In the genomic region with DNA sequence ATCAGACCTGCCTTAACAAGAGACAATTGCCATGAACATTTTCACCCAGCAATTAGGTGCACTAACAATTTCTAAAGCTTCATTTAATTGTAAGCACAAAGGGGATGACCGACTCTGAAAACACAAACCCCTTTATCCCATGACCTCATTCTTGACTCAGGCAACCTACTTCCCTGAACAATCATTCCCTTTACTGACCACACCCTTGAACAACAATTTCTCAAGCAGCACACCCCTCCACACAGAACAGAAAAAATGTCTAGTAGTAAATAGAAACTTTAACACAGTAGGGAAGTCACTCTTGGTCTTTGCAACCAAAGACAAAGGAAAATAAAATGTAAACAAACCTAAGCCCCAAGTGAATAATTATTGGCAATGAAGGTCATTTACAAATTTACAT, we compare ENCODE assay signal across 33 mouse cellular contexts. TPM values are rescaled to one million over a fixed set of nuclear protein-coding genes. Genes with fewer than 3 reads are reported as not detected.
DNase-seq lines count a peak whose midpoint lies in the region; ATAC-seq and TF ChIP-seq lines count a peak whose summit lies in the region.
"Had no signal": no experiment of that assay in that cellular context is flagged by ENCODE, and none has a peak within 500 bp of the region (broad histone marks: within the 10 kb centered on the region; RNA-seq: fewer than 3 reads in every experiment).

No protein-coding gene starts in this region.

- no peaks in the 10 kb centered on the region for H3K27me3 ChIP-seq in lung, postnatal 0 days (replicated peaks; ENCODE audit: insufficient read depth, low read length)
- no peaks in the 10 kb centered on the region for H3K27me3 ChIP-seq in intestine, postnatal 0 days (replicated peaks; ENCODE audit: control insufficient read depth, insufficient read depth, low read length)
- H3K27me3 ChIP-seq in stomach, embryonic 15.5 days (replicated peaks): no peaks in the 10 kb centered on the region
- H3K27me3 ChIP-seq: heart, embryonic 12.5 days; hindbrain, embryonic 15.5 days; kidney, embryonic 15.5 days; limb, embryonic 12.5 days; liver, embryonic 15.5 days; megakaryocyte, embryonic 14.5 days; midbrain, embryonic 13.5 days; neural tube, embryonic 15.5 days had no signal

- WGBS in lung, postnatal 0 days: 48% methylated on average over 1 of the region's 1 CpGs
- 52% methylated on average over 1 of the region's 1 CpGs for WGBS in intestine, postnatal 0 days
- WGBS in stomach, embryonic 15.5 days: 36% methylated on average over 1 of the region's 1 CpGs

- TF ChIP-seq EP300 in lung, postnatal 0 days (IDR thresholded peaks at IDR 0.05): peak; percentile 29; the same call in 1 of the 2 replicates

- peak; percentile 81 for ATAC-seq in lung, postnatal 0 days
- peak; percentile 66 for ATAC-seq in intestine, postnatal 0 days
- 0 out of 2 replicates have a peak, but pooled peaks have one; percentile 56 for ATAC-seq in stomach, embryonic 15.5 days (ENCODE audit: insufficient read depth, low FRiP score, low read depth)
- no peak for ATAC-seq in inflammation-experienced regulatory T-cells, adult 6 months
- ATAC-seq: CD4-positive, CD25-positive, alpha-beta regulatory T cell, adult 4 months; forebrain, embryonic 14.5 days; midbrain, embryonic 13.5 days had no signal

- no peak overlapping the region for H3K9ac ChIP-seq in lung, postnatal 0 days (replicated peaks; ENCODE audit: low read depth)
- H3K9ac ChIP-seq in intestine, postnatal 0 days (ENCODE audit: low read depth, low read length): no peak overlapping the region
- no peak overlapping the region for H3K9ac ChIP-seq in stomach, embryonic 15.5 days
- H3K9ac ChIP-seq: heart, embryonic 12.5 days; hindbrain, embryonic 15.5 days; kidney, embryonic 15.5 days; limb, embryonic 12.5 days; liver, embryonic 15.5 days; midbrain, embryonic 13.5 days; neural tube, embryonic 15.5 days had no signal

- TF ChIP-seq CTCF in lung, postnatal 0 days (IDR thresholded peaks at IDR 0.05): no peak
- no peak for TF ChIP-seq CTCF in intestine, postnatal 0 days (IDR thresholded peaks at IDR 0.05; ENCODE audit: low read depth)

- H3K4me1 ChIP-seq in lung, postnatal 0 days (ENCODE audit: insufficient read depth, low read depth, low read length): no peaks in the 10 kb centered on the region
- no peaks in the 10 kb centered on the region for H3K4me1 ChIP-seq in intestine, postnatal 0 days (replicated peaks; ENCODE audit: control insufficient read depth, insufficient read depth, low read length)
- H3K4me1 ChIP-seq in stomach, embryonic 15.5 days: no peaks in the 10 kb centered on the region
- H3K4me1 ChIP-seq: heart, embryonic 12.5 days; hindbrain, embryonic 10.5 days; hindbrain, embryonic 15.5 days; kidney, embryonic 15.5 days; limb, embryonic 12.5 days; liver, embryonic 15.5 days; megakaryocyte, embryonic 14.5 days; midbrain, embryonic 13.5 days; neural tube, embryonic 15.5 days had no signal

- intact Hi-C loops in gastrocnemius, postnatal 14 days (cut with DNase I; ENCODE audit: low total_unique reads): no loop called here

- H3K36me3 ChIP-seq in lung, postnatal 0 days (ENCODE audit: insufficient read depth, low read length): no peaks in the 10 kb centered on the region
- H3K36me3 ChIP-seq in intestine, postnatal 0 days (ENCODE audit: control insufficient read depth, insufficient read depth): no peaks in the 10 kb centered on the region
- no peaks in the 10 kb centered on the region for H3K36me3 ChIP-seq in stomach, embryonic 15.5 days
- H3K36me3 ChIP-seq: heart, embryonic 12.5 days; hindbrain, embryonic 10.5 days; hindbrain, embryonic 15.5 days; kidney, embryonic 15.5 days; limb, embryonic 12.5 days; liver, embryonic 15.5 days; midbrain, embryonic 13.5 days; neural tube, embryonic 15.5 days had no signal

- H3K9me3 ChIP-seq in lung, postnatal 0 days (ENCODE audit: low read length): no peaks in the 10 kb centered on the region
- no peaks in the 10 kb centered on the region for H3K9me3 ChIP-seq in intestine, postnatal 0 days (ENCODE audit: control insufficient read depth)
- no peaks in the 10 kb centered on the region for H3K9me3 ChIP-seq in stomach, embryonic 15.5 days
- H3K9me3 ChIP-seq: hindbrain, embryonic 10.5 days; hindbrain, embryonic 15.5 days; kidney, embryonic 15.5 days; limb, embryonic 12.5 days; liver, embryonic 15.5 days; megakaryocyte, embryonic 14.5 days; midbrain, embryonic 13.5 days; neural tube, embryonic 15.5 days had no signal

- peak; percentile 71 for DNase-seq in lung, postnatal 0 days (ENCODE audit: low spot score)
- no peak for DNase-seq in lung, postnatal 14 days
- DNase-seq in Muller cell, postnatal 12 days (ENCODE audit: inconsistent ontology term): peak; percentile 11
- DNase-seq in adrenal gland, postnatal 25 days: no peak
- no peak for DNase-seq in gastrocnemius, postnatal 14 days
- DNase-seq: adrenal gland, adult 8-10 months; cerebellum, adult 11 months; cerebellum, adult 9-10 months; cerebellum, postnatal 36 days; gastrocnemius, postnatal 25 days; kidney, adult 11 months; kidney, postnatal 25 days; thymus, adult 2 months; thymus, postnatal 36 days had no signal

- H3K4me2 ChIP-seq in lung, postnatal 0 days (replicated peaks; ENCODE audit: low read depth, low read length): no peak overlapping the region
- no peak overlapping the region; the same call in 1 of the 2 replicates for H3K4me2 ChIP-seq in intestine, postnatal 0 days (replicated peaks; ENCODE audit: low read depth)
- no peak overlapping the region for H3K4me2 ChIP-seq in stomach, embryonic 15.5 days
- H3K4me2 ChIP-seq: heart, embryonic 12.5 days; hindbrain, embryonic 15.5 days; kidney, embryonic 15.5 days; limb, embryonic 12.5 days; liver, embryonic 15.5 days; midbrain, embryonic 13.5 days; neural tube, embryonic 15.5 days had no signal

- no peak overlapping the region for H3K27ac ChIP-seq in lung, postnatal 0 days (ENCODE audit: low read length)
- H3K27ac ChIP-seq in intestine, postnatal 0 days (ENCODE audit: low read depth, low read length): no peak overlapping the region
- no peak overlapping the region for H3K27ac ChIP-seq in stomach, embryonic 15.5 days
- H3K27ac ChIP-seq: hindbrain, embryonic 10.5 days; hindbrain, embryonic 15.5 days; kidney, embryonic 15.5 days; layer of hippocampus, adult 2 months; left cerebral cortex, adult 2 months; limb, embryonic 12.5 days; liver, embryonic 15.5 days; midbrain, embryonic 13.5 days; neural tube, embryonic 15.5 days had no signal

- no peak overlapping the region for H3K4me3 ChIP-seq in lung, postnatal 0 days (ENCODE audit: low read depth, low read length)
- H3K4me3 ChIP-seq in intestine, postnatal 0 days (ENCODE audit: low read depth, low read length): no peak overlapping the region
- no peak overlapping the region for H3K4me3 ChIP-seq in stomach, embryonic 15.5 days (replicated peaks)
- H3K4me3 ChIP-seq: heart, embryonic 12.5 days; hindbrain, embryonic 10.5 days; hindbrain, embryonic 15.5 days; kidney, embryonic 15.5 days; layer of hippocampus, adult 2 months; left cerebral cortex, adult 2 months; limb, embryonic 12.5 days; liver, embryonic 15.5 days; megakaryocyte, embryonic 14.5 days; midbrain, embryonic 13.5 days; neural tube, embryonic 15.5 days had no signal

RNA-seq across cellular contexts. Expression of a gene that starts 4.1 kb away (rescaled TPM):
- 5.9 and 6.0 TPM in 2 replicates for polyA plus RNA-seq in lung, postnatal 0 days (2015; fragmentation: Nextera tagmentation; extraction: Ambion mirVana)
- 6.6 and 7.4 TPM in 2 replicates for polyA plus RNA-seq in intestine, postnatal 0 days (2015; fragmentation: Nextera tagmentation; extraction: Ambion mirVana)
- polyA plus RNA-seq in stomach, embryonic 15.5 days (2015; fragmentation: Nextera tagmentation; extraction: Ambion mirVana): 9.6 and 12.4 TPM in 2 replicates
- total RNA-seq in adrenal gland, postnatal 25 days (2021): not detected in 2 replicates
- total RNA-seq in gastrocnemius, postnatal 14 days (2021): not detected
- polyA plus RNA-seq in inflammation-experienced regulatory T-cells, adult 6 months (2017; shearing (Covaris generic)): not detected
- total RNA-seq: adrenal gland, adult 8-10 months; gastrocnemius, postnatal 25 days; layer of hippocampus, adult 2 months; layer of hippocampus, postnatal 14 days; left cerebral cortex, adult 2 months; left cerebral cortex, postnatal 25 days had no signal
- polyA plus RNA-seq: CD4-positive, CD25-positive, alpha-beta regulatory T cell, adult 4 months; liver, adult 2 months; liver, embryonic 15.5 days had no signal

Comparison
In these comparisons a context has a peak if more than half of its experiments do, and no peak if none do; other contexts are left out.
1. DNase-seq: peak in lung, postnatal 0 days (single experiment) and Muller cell, postnatal 12 days (single experiment); none in lung, postnatal 14 days (single experiment), adrenal gland, postnatal 25 days (single experiment) and gastrocnemius, postnatal 14 days (single experiment).